Mouse (Mus musculus): ENCODE measurements around the gene Mreg. TPM values are rescaled to one million over a fixed set of nuclear protein-coding genes. Genes with fewer than 3 reads are reported as not detected.

Mreg gene
- polyA plus RNA-seq, 1 experiment from 2014 or later: 1.8 TPM

DNA sequence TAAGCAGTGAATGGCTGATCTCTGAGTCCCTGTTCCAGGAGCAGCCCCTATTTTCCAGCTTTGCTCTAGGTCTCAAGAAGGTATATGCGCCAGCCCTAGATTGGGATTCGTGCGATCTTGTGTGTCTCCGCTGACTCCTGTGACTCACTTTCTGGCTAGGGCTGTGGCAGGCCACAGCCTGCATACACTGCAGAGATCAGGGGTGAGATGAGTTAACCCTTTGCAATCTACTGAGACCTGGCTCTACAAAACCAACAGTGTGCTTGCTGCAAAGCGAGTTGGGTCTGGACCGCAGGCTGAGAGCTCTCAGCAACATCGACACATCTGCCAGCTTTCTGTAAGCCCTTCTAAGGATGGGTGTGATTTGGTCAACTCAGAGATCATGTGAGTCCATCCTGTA lies 9.4 kb downstream of the Mreg start:
- Histone ChIP-seq H3K9me3 (no peaks in the 10 kb centered on the region; the same call in 1 of the 2 replicates), H3K4me1 (peaks cover 12% of the 10 kb centered on the region), H3K4me3 (no peak overlapping the region), H3K9ac (no peak overlapping the region), H3K27me3 (no peaks in the 10 kb centered on the region), H3K36me3 (no peaks in the 10 kb centered on the region), H3K4me2 (replicated peaks) (no peak overlapping the region), H3K27ac (no peak overlapping the region)
- no peak for ATAC-seq (ENCODE audit: low FRiP score, low read depth)
- 82% methylated on average over 7 of the region's 7 CpGs for WGBS

DNA sequence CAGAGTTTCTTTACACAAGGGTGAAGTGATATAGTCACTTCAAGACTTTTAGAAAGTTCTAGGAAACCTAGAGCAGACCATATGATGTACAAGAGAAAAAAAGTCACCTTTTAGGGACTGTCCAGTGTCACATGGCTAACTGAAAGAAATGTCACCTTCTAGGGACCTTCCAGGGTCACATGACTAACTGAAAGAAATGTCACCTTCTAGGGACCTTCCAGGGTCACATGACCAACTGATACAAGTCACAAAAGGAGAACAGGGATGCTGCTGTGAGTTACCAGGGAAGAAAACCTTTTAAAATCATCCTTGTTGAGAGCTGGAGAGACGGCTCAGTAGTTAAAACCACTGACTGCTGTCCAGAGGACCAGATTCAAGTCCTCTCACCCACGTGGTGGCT lies 10.0 kb downstream of the Mreg start:
- no peak overlapping the region for H3K9ac ChIP-seq
- no peak overlapping the region for H3K4me2 ChIP-seq (replicated peaks)
- no peaks in the 10 kb centered on the region for H3K27me3 ChIP-seq
- H3K4me1 ChIP-seq: peaks cover 12% of the 10 kb centered on the region
- H3K27ac ChIP-seq: no peak overlapping the region
- H3K36me3 ChIP-seq: no peaks in the 10 kb centered on the region
- no peak for ATAC-seq (ENCODE audit: low FRiP score, low read depth)
- 79% methylated on average over 2 of the region's 2 CpGs for WGBS
- H3K9me3 ChIP-seq: no peaks in the 10 kb centered on the region; the same call in 1 of the 2 replicates
- no peak overlapping the region for H3K4me3 ChIP-seq

DNA sequence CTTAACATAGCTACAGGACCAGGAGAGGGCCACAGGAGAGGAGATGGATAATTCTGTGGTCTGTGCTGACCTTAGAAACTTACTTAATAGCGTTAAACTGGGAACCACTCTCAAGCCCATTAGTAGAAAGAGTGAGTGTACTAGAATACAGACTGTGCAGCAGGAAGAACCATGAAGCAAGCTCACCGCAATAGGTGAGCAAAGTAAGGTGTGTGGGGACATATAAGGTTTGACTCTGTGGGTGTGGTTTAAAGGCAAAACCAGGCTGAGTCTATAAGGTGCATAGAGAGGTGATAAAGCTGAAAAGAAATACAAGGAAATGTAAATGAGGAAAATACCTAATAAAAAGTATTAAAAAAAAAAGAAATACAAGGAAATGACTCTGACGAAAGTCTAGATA lies 11.0 kb downstream of the Mreg start:
- ATAC-seq (ENCODE audit: low FRiP score, low read depth): no peak
- Histone ChIP-seq H3K36me3 (no peaks in the 10 kb centered on the region), H3K27me3 (no peaks in the 10 kb centered on the region), H3K4me3 (no peak overlapping the region), H3K27ac (no peak overlapping the region), H3K9ac (no peak overlapping the region), H3K9me3 (no peaks in the 10 kb centered on the region; the same call in 1 of the 2 replicates), H3K4me1 (peaks cover 12% of the 10 kb centered on the region), H3K4me2 (replicated peaks) (no peak overlapping the region)
- WGBS: 87% methylated on average over 3 of the region's 3 CpGs

DNA sequence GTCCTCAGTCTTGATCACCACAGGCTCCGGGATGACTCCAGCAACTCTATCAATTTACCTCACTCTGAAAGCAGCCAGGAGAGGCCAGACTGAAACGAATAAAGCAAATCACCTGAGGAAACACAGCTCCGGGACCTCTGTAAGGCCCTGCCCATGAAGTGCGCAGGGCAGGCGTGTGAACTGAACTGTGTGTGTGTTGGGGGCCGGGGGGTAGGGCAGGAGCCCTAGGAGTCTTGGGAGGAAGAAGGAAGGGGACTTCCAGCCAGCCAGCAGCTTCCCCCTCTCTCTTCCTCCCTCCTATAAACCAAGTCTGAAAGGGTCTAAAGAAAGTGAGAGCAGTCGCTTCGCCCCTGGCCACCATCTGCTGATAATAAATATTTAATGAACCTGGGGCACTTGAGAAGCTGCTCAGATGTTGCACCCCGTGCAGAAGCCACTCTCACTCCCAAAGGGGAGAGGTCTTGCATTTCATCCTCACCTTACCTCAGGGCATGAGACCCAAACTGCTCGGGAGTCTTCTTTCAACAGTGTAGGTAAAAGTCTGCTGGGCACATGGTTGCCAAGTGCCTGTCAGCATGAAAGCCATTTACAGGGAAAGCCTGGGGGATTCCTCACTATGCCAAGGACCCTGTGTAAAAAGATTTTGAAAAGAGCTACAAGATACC lies 13.8 kb downstream of the Mreg start:
- Histone ChIP-seq H3K4me2 (replicated peaks) (0 out of 2 replicates have a peak overlapping the region, but pooled peaks have one; percentile 9), H3K27ac (no peak overlapping the region), H3K9ac (no peak overlapping the region), H3K4me3 (no peak overlapping the region), H3K4me1 (peaks cover 12% of the 10 kb centered on the region), H3K36me3 (no peaks in the 10 kb centered on the region), H3K9me3 (no peaks in the 10 kb centered on the region; the same call in 1 of the 2 replicates), H3K27me3 (no peaks in the 10 kb centered on the region)
- ATAC-seq (ENCODE audit: low FRiP score, low read depth): 0 out of 2 replicates have a peak, but pooled peaks have one; percentile 19
- 26% methylated on average over 10 of the region's 10 CpGs for WGBS

DNA sequence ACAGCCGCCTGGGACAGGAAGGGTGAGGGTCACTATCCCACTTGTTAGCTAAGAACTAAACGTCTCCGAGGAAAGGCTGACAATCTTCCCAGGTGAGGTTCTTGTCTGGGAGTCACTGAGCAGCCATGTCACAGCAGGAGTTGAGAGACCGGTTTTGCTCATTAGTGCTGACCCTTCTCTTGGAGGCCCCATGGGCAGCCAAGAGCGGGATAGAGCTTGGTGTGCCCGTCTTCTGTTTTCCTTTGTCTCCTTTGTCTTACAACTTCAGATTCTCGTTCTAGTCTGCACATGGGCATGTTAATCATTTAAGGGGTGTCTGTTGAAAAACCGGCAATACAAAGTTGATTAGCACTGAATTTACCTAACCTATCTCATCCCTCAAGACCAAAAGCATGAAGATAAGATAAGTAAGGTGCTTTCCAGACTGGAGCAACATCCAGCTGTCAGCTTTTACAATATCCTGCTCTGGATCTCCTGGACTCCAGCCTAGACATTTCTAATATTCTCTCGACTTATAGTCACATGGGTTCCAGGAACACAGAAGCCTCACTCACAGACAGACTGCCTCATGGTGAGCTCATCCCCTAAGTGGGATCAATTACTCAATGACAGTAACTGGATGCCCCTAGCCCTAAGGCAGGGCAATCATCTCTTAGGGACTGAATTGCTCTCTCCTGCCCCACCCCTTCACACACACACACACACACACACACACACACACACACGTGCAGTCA lies 15.3 kb downstream of the Mreg start:
- H3K27me3 ChIP-seq: no peaks in the 10 kb centered on the region
- H3K9me3 ChIP-seq: no peaks in the 10 kb centered on the region; the same call in 1 of the 2 replicates
- no peak overlapping the region for H3K27ac ChIP-seq
- ATAC-seq (ENCODE audit: low FRiP score, low read depth): no peak
- WGBS: 72% methylated on average over 10 of the region's 10 CpGs
- no peak overlapping the region for H3K4me2 ChIP-seq (replicated peaks)
- no peak overlapping the region for H3K4me3 ChIP-seq
- no peak overlapping the region for H3K9ac ChIP-seq
- no peaks in the 10 kb centered on the region for H3K36me3 ChIP-seq
- H3K4me1 ChIP-seq: peaks cover 12% of the 10 kb centered on the region

DNA sequence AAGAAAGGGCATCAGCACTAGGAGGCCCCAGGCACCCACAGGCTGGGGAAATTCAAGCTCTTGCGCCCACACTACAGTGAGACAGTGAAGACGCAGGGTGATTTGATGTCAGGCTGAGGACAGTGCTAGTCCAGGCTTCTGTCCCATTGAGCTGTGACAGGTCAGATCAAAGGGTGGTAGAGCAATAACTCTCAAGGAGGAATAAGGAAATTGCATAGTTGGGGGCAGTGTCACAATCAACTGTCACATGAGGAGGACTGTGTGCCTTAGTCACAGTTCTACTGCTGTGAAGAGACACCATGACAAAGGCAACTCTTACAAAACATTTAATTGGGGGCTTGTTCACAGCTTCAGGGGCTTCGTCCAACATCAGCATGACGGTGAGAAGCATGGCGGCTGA lies 16.0 kb downstream of the Mreg start:
- no peaks in the 10 kb centered on the region for H3K36me3 ChIP-seq
- H3K27me3 ChIP-seq: no peaks in the 10 kb centered on the region
- no peak overlapping the region for H3K9ac ChIP-seq
- no peaks in the 10 kb centered on the region; the same call in 1 of the 2 replicates for H3K9me3 ChIP-seq
- 76% methylated on average over 5 of the region's 5 CpGs for WGBS
- no peak overlapping the region for H3K27ac ChIP-seq
- no peak for ATAC-seq (ENCODE audit: low FRiP score, low read depth)
- peaks cover 12% of the 10 kb centered on the region for H3K4me1 ChIP-seq
- no peak overlapping the region for H3K4me3 ChIP-seq
- no peak overlapping the region for H3K4me2 ChIP-seq (replicated peaks)

DNA sequence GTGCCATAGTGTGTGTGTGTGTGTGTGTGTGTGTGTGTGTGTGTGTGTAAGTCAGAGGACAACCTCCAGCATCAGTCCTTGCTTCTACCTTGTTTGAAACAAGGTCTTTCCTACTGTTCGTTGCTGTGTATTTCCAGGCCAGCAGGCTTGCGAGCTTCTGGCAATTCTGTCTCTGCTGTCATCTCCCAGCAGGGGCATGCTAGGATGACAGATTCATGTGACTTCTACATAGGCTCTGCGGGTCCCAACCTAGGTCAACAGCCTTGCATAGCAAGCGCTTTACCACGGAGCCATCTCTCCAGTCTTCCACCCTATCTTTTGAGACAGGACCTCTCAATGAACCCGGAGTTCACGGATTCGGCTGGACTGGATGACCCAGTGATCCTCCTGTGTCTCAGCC lies 20.7 kb downstream of the Mreg start:
- Histone ChIP-seq H3K36me3 (no peaks in the 10 kb centered on the region), H3K9me3 (no peaks in the 10 kb centered on the region), H3K4me2 (replicated peaks) (no peak overlapping the region), H3K27ac (no peak overlapping the region), H3K9ac (no peak overlapping the region), H3K4me1 (peaks cover 16% of the 10 kb centered on the region), H3K27me3 (no peaks in the 10 kb centered on the region), H3K4me3 (no peak overlapping the region)
- 92% methylated on average over 8 of the region's 8 CpGs for whole genome bisulfite sequencing
- ATAC-seq (ENCODE audit: low FRiP score, low read depth): no peak

DNA sequence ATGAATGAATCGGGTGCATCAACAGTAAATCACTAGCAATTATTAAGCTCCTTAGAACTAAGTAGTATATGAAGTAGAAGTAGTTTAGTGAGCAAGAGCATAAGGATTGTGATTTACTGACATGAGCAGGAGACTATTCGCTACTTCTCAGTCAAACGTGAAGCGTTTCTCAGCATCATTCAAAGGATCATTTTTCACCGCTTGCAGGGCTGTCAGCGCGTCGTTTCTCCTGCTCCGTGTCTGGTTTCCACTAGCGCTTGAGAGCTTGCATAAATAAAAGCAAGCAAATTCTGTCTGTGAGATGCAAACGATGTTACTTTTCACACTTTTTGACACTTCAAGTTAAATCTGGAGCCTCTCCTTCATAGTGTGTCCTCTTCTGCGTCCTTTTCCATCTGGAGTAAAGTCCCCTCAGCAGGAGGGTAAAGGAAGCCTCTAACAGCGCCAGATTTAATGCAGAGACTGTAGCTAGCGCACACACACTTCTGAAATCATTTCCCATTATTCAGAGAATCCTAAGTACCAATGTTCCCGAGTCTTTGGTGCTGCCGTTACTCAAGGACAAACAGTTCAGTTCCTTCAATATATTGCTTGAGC lies 23.9 kb downstream of the Mreg start:
- Histone ChIP-seq H3K4me3 (peak overlapping the region; percentile 26), H3K9ac (no peak overlapping the region), H3K27ac (no peak overlapping the region), H3K27me3 (no peaks in the 10 kb centered on the region), H3K9me3 (no peaks in the 10 kb centered on the region), H3K36me3 (no peaks in the 10 kb centered on the region), H3K4me2 (replicated peaks) (peak overlapping the region; percentile 53), H3K4me1 (peaks cover 27% of the 10 kb centered on the region)
- WGBS: 31% methylated on average over 16 of the region's 16 CpGs
- ATAC-seq (ENCODE audit: low FRiP score, low read depth): no peak

DNA sequence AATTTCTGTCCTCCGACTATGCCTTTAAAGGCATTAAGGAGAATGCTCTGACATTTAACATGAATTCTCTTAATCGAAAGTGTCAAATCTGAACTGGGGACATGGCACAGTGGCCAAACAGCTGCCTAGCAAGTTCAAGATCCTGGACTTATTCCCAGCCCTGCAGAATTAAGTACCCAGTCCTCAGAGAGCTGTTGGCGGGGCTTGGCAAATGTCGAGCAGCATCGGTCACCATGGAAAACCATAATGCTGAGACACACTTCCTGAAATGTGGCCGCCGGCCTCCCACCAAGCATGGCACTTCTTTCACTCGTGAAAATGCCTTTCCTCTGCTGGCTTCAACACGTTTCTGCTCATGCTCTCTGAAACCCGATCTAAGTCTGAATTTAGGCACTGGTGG lies 24.6 kb downstream of the Mreg start:
- no peak for ATAC-seq (ENCODE audit: low FRiP score, low read depth)
- WGBS: 46% methylated on average over 10 of the region's 10 CpGs
- Histone ChIP-seq H3K36me3 (no peaks in the 10 kb centered on the region), H3K27me3 (no peaks in the 10 kb centered on the region), H3K4me1 (peaks cover 34% of the 10 kb centered on the region), H3K4me3 (peak overlapping the region; percentile 26; the same call in 1 of the 2 replicates), H3K9me3 (no peaks in the 10 kb centered on the region), H3K27ac (no peak overlapping the region), H3K4me2 (replicated peaks) (peak overlapping the region; percentile 53), H3K9ac (no peak overlapping the region)

DNA sequence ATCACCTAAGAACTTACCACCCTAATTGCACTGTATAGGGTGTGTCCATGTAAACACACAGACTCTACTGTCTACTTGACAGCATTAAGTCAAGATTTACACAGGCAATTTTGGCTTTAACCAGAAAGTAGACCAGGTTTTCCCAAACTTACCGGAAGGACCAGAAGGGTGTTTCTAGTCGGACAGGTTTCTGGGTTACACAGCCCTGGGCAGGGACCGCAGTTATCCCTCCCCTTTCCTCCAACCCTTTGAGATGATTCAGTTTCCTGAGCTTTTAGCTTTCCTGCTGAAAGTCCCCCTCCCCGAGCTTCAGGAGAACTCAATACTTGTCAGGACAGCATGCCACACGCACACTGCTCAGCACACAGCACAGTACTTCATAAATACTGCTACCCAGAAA lies 26.0 kb downstream of the Mreg start:
- no peak for ATAC-seq (ENCODE audit: low FRiP score, low read depth)
- Histone ChIP-seq H3K36me3 (no peaks in the 10 kb centered on the region), H3K9me3 (no peaks in the 10 kb centered on the region), H3K9ac (no peak overlapping the region), H3K4me1 (peaks cover 38% of the 10 kb centered on the region), H3K4me2 (replicated peaks) (no peak overlapping the region), H3K27ac (no peak overlapping the region), H3K27me3 (no peaks in the 10 kb centered on the region), H3K4me3 (no peak overlapping the region)
- 80% methylated on average over 5 of the region's 5 CpGs for WGBS

DNA sequence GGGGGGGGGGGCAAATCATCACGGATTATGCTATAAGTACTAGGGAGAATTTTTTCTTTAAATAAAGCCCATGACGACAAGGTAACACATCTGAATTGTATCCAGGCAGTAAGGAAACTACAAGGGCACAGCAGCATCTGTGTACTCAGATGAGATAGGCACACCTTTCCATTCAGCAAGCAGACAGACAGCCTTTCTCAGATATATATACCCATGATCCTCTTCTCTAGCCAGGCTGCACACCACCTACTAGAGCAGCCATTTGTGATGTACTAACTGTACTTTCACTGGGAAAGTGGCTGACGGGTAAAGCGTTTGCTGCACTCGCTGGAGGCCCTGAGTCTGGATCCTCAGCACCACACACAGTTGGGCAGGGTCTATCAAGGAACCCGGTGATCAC lies 28.6 kb downstream of the Mreg start:
- 54% methylated on average over 6 of the region's 6 CpGs for WGBS
- ATAC-seq (ENCODE audit: low FRiP score, low read depth): no peak

DNA sequence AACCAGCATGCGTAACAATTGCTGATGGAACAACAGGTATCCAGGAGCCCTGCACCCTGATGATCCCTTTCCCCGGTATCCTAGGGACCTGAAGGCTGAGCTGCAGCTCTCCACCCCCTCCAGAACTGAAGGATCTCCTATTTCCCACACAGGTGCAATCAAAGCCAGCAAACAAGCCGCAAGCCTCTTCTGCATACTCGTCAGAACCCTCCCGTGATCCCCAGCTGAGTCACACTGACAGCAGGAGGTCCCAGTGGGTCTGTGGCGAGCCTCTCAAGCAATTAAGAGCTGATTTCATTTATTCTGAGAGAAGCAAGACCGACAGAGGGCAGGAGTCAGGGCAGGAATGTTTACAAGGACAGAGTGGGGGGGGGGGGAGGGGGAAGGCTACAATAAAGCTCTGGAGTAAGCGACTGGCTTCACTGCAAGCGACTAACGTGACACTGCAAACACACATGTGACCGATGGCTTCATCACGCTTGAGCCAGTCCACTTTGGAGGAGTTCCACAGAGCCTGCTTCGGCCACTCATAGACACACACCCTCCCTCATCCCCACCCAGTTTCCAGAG lies 29.1 kb downstream of the Mreg start:
- Histone ChIP-seq H3K27me3 (no peaks in the 10 kb centered on the region), H3K9me3 (no peaks in the 10 kb centered on the region), H3K27ac (no peak overlapping the region), H3K9ac (no peak overlapping the region; the same call in 1 of the 2 replicates), H3K4me1 (peaks cover 38% of the 10 kb centered on the region), H3K36me3 (no peaks in the 10 kb centered on the region), H3K4me2 (replicated peaks) (peak overlapping the region; percentile 58), H3K4me3 (no peak overlapping the region)
- ATAC-seq (ENCODE audit: low FRiP score, low read depth): peak; percentile 52; the same call in 1 of the 2 replicates
- WGBS: 3% methylated on average over 13 of the region's 13 CpGs

More for the DNA sequence above, 28.6 kb downstream of the Mreg start:
- H3K36me3 ChIP-seq: no peaks in the 10 kb centered on the region
- H3K27ac ChIP-seq: no peak overlapping the region
- no peaks in the 10 kb centered on the region for H3K27me3 ChIP-seq
- H3K4me2 ChIP-seq (replicated peaks): peak overlapping the region; percentile 58
- no peaks in the 10 kb centered on the region for H3K9me3 ChIP-seq
- H3K4me3 ChIP-seq: no peak overlapping the region
- H3K9ac ChIP-seq: no peak overlapping the region
- H3K4me1 ChIP-seq: peaks cover 38% of the 10 kb centered on the region
